Mouse (Mus musculus) stomach, embryonic 14.5 days (tissue): ENCODE measurements around the gene Edem2. TPM values are rescaled to one million over a fixed set of nuclear protein-coding genes. Genes with fewer than 3 reads are reported as not detected.

Experiments
- ATAC-seq: fragments of 200-750 bp; cut with Nextera tagmentation; 2 replicates; pipeline ENCODE4 v1.8.0; 2017; ENCODE audit warnings: low read depth, moderate TSS enrichment; ENCODE audit not compliant: insufficient number of reproducible peaks, insufficient read depth, low FRiP score
- H3K27ac ChIP-seq: fragments of 300-500 bp; sonication (generic); 2 replicates; pipeline ENCODE4 v1.5.1; 2014; ENCODE audit warnings: mild to moderate bottlenecking, low read length, moderate library complexity, mixed read lengths
- H3K27me3 ChIP-seq: fragments of 300-500 bp; sonication (generic); 2 replicates; pipeline ENCODE4 v1.6.1; 2014; ENCODE audit warnings: low read length, control low read depth, mixed read lengths; ENCODE audit not compliant: control insufficient read depth, insufficient read depth
- H3K36me3 ChIP-seq: fragments of 300-500 bp; sonication (generic); 2 replicates; pipeline ENCODE4 v1.6.1; 2014; ENCODE audit warnings: mild to moderate bottlenecking, control low read depth, low read length, moderate library complexity, mixed read lengths; ENCODE audit not compliant: control insufficient read depth, insufficient read depth
- H3K4me1 ChIP-seq: fragments of 300-500 bp; sonication (generic); 2 replicates; pipeline ENCODE4 v1.6.1; 2014; ENCODE audit warnings: low read length, control low read depth, mixed read lengths; ENCODE audit not compliant: control insufficient read depth, insufficient read depth
- H3K4me2 ChIP-seq: fragments of 300-500 bp; sonication (generic); replicated peaks from 2 replicates; pipeline ENCODE4 v1.6.1; 2014; ENCODE audit warnings: low read depth, low read length, control low read depth
- H3K4me3 ChIP-seq: fragments of 300-500 bp; sonication (generic); 2 replicates; pipeline ENCODE4 v1.5.1; 2014; ENCODE audit warnings: low read depth, low read length, control low read depth
- H3K9ac ChIP-seq: fragments of 300-500 bp; sonication (generic); replicated peaks from 2 replicates; pipeline ENCODE4 v1.6.1; 2014; ENCODE audit warnings: low read depth, mild to moderate bottlenecking, control low read depth, low read length, moderate library complexity, mixed read lengths
- H3K9me3 ChIP-seq: fragments of 300-500 bp; sonication (generic); 2 replicates; pipeline ENCODE4 v1.6.1; 2016; ENCODE audit warnings: low read depth, low read length, control low read depth; ENCODE audit not compliant: control insufficient read depth
- WGBS: fragments of 180-500 bp; shearing (Covaris S2); extraction: QIAGEN DNeasy Blood & Tissue Kit; methylation state at CpG from one replicate; pipeline ENCODE4 v1.1.7; 2014; 5-methylcytosine and 5-hydroxymethylcytosine counted together
- polyA plus RNA-seq: library from polyadenylated mRNA; unstranded; fragments of >200 nt; fragmentation: Nextera tagmentation; extraction: Ambion mirVana; gene quantifications from 2 replicates; pipeline ENCODE4 v1.2.1, GENCODE M21; 2014

Edem2 gene
- polyA plus RNA-seq, 1 experiment from 2014 or later, result 41.6 TPM

DNA sequence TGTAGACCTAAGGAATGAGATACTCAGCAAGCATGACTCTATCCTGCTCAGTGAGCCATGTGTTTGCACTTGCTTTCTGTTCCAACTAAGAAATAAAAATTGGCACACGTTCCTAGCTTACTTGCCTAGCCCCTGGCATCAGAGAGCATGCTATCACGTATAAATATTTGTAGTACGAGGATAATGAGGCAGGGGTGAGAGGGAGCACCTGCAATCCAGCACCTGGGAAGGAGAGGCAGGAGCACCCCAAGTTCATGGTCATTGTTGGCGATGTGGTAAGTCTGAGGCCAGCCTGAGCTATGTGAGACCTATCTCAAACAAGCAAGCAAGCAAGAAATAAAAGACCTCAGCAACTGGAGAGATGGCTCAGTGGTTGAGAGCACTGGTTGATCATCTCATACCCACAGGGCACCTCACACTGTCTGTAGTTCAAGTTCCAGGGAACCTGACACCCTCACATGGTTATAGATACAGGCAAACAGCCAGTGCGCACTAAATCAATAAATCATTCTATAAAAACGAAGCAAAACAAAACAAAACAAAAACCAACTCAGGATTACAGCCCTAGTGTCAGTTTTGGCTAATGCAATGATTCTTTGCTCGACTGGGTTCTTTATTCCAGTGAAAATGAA, 1.4 kb downstream of the Edem2 start:
- H3K27ac ChIP-seq, result no peak overlapping the region
- peaks cover 7% of the 10 kb centered on the region; the same call in 1 of the 2 replicates for H3K4me1 ChIP-seq
- no peaks in the 10 kb centered on the region for H3K36me3 ChIP-seq
- WGBS, result 59% methylated on average over 7 of the region's 7 CpGs
- H3K4me2 ChIP-seq, result no peak overlapping the region
- no peak overlapping the region for H3K9ac ChIP-seq
- peak overlapping the region; percentile 69; the same call in 1 of the 2 replicates for H3K4me3 ChIP-seq
- H3K27me3 ChIP-seq, result no peaks in the 10 kb centered on the region
- ATAC-seq, result 0 out of 2 replicates have a peak, but pooled peaks have one; percentile 44
- H3K9me3 ChIP-seq, result no peaks in the 10 kb centered on the region

DNA sequence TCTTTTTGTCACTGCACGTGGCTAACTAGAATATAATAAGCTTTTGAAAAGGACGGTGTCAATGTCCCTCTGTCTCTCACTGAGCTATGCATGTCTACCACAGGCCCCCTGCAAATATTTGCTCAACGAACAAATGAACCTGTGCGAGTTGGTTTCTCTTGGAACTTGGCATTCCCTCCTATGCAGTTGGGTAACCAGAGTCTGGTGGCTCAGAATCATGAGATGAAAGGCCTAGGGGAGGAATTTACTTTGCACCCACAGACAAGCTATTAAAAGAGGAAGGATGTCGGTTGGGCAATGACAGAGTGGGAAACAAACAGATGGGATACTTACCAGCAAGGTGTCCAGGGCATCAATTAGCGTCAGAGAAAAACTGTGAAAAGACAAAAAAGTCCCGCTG, 3.0 kb downstream of the Edem2 start:
- no peaks in the 10 kb centered on the region for H3K9me3 ChIP-seq
- no peaks in the 10 kb centered on the region for H3K27me3 ChIP-seq
- H3K4me2 ChIP-seq, result no peak overlapping the region
- ATAC-seq, result no peak
- H3K36me3 ChIP-seq, result no peaks in the 10 kb centered on the region
- 72% methylated on average over 7 of the region's 7 CpGs for WGBS
- no peak overlapping the region for H3K9ac ChIP-seq
- H3K4me1 ChIP-seq, result peaks cover 7% of the 10 kb centered on the region; the same call in 1 of the 2 replicates
- no peak overlapping the region for H3K27ac ChIP-seq
- no peak overlapping the region for H3K4me3 ChIP-seq

DNA sequence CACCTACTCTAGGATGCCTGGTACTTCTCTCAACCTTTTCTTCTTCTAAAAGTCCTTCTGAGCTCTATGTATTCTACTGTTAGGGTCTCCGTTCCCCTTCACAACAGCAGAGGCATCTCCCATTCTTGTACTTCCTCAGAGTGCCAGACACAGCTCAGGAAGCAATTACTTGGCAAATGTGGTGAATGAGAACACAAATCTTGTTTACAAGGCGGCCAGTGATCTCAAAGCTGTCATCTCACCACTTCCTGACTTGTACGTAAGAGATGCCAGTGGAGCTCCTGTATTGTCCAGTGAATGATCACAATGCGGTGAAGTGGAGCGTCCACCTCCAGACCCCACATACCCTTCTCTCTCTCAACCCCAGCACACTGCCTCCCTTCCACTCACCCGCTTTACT, 4.7 kb downstream of the Edem2 start:
- ATAC-seq, result no peak
- WGBS, result 78% methylated on average over 6 of the region's 6 CpGs
- no peak overlapping the region for H3K9ac ChIP-seq
- no peaks in the 10 kb centered on the region; the same call in 1 of the 2 replicates for H3K36me3 ChIP-seq
- H3K27ac ChIP-seq, result no peak overlapping the region
- H3K4me3 ChIP-seq, result no peak overlapping the region
- H3K27me3 ChIP-seq, result no peaks in the 10 kb centered on the region
- no peaks in the 10 kb centered on the region for H3K9me3 ChIP-seq
- peaks cover 7% of the 10 kb centered on the region; the same call in 1 of the 2 replicates for H3K4me1 ChIP-seq
- H3K4me2 ChIP-seq, result no peak overlapping the region

DNA sequence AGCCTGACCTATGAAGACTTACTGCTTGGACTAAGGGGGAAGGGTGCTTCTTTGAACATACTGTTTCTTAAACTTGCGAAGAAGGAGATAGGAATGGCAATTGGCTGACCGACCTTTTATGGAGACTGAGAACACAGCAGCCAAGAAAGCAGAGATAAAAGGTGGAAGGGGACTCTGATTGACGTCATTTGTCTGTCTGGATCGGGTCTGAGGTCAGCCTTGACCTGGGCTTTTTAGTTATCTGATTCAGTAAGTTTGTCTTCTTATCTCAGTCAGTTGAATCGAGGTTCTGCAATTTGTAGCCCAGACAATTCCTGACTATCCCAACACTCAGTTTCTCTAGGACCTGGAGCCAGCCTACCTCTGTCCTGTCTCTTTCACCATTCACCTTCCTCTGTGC, 5.2 kb downstream of the Edem2 start:
- peaks cover 7% of the 10 kb centered on the region; the same call in 1 of the 2 replicates for H3K4me1 ChIP-seq
- WGBS, result 65% methylated on average over 5 of the region's 5 CpGs
- H3K4me3 ChIP-seq, result no peak overlapping the region
- no peak for ATAC-seq
- no peaks in the 10 kb centered on the region; the same call in 1 of the 2 replicates for H3K36me3 ChIP-seq
- H3K9ac ChIP-seq, result no peak overlapping the region
- no peaks in the 10 kb centered on the region for H3K9me3 ChIP-seq
- no peaks in the 10 kb centered on the region for H3K27me3 ChIP-seq
- no peak overlapping the region for H3K4me2 ChIP-seq
- no peak overlapping the region for H3K27ac ChIP-seq

DNA sequence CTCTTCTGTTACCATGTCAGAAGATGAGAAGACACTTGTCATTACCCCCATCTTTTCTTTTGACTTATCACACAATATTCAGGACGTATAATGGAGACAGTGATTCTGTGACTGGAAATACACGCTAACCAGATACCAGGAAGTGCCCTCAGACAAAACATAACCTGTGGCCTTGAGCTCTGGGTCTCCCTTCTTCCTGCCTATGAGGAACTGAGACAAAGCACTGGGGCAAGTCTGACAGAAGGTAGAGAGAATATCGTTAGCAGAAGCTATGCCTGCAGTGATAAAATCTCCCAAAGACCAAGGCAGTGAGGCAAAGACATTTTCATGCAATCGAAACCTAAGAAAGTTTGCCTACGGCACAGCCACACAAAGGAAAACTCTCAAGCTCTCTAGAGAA, 8.7 kb downstream of the Edem2 start:
- Histone ChIP-seq H3K27me3 (no peaks in the 10 kb centered on the region), H3K4me1 (no peaks in the 10 kb centered on the region), H3K36me3 (peaks cover 3% of the 10 kb centered on the region; the same call in 1 of the 2 replicates), H3K9me3 (no peaks in the 10 kb centered on the region), H3K4me2 (no peak overlapping the region), H3K9ac (no peak overlapping the region), H3K27ac (peak overlapping the region; percentile 33; the same call in 1 of the 2 replicates), H3K4me3 (no peak overlapping the region)
- no peak for ATAC-seq
- WGBS, result 77% methylated on average over 5 of the region's 5 CpGs

DNA sequence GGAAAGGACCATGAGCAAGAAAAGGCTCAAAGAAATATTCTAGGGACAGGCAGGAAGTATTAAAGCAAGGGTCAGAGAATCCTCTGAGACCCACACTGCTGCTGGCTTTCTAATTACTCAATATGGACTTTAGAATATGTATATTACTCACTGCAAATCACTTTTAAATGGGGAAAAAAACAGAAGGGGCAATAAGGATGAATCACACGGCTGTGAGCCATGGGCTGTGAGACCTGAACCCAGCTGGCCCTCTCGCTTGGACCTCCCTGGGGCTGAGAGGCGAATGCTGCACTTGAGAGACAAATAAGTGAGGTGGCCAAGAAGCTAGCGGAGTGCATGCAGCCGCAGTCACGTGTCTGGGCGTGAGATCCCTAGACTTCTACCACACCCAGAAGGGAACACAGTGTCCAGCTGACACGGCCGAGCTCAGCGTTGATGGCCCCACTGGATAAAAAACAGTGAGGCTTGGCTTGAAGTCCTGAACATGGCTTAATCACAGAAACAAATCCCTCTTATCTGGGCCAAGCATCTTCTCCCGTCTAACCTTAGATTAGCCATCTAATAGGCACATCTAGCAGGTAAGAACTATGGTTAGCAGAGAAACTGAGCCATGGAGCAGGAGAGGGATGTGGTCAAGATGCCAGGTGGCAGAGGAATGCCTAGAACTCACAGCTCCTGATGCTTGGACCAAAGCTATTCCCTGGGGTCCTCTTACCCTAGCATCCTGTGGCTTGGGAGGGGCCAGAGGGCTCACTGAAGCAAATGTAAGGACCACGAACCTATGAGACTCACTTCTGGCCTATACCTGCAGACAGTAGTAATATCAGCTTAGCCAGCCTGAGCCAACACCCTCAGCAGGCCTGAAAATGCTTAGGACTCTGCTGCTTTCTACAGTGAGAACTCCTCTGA, 11.9 kb downstream of the Edem2 start:
- H3K36me3 ChIP-seq, result peaks cover 12% of the 10 kb centered on the region; the same call in 1 of the 2 replicates
- 86% methylated on average over 12 of the region's 12 CpGs for WGBS
- no peaks in the 10 kb centered on the region for H3K4me1 ChIP-seq
- H3K4me3 ChIP-seq, result no peak overlapping the region
- ATAC-seq, result no peak
- no peak overlapping the region for H3K27ac ChIP-seq
- no peaks in the 10 kb centered on the region for H3K9me3 ChIP-seq
- no peak overlapping the region for H3K9ac ChIP-seq
- no peaks in the 10 kb centered on the region for H3K27me3 ChIP-seq
- H3K4me2 ChIP-seq, result no peak overlapping the region

DNA sequence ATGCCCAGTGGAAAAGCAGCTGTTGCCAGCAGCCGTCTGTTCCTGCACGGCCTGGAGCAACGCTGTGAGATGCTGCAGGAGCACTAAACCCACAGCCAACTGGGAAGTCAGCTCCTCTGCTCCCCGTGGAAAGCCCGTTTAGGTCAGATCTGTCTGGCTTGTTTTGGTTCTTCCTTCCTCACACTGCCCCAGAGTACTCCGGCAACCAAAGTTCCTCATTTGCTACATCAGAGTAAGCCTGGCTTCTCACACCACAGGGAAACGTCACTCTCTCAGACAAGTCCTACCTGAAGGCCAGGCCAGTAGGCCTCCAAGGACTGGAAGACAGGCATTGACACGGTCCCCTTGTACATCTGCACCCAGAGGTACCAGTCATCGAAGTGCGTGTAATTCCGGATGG, 18.7 kb downstream of the Edem2 start:
- Histone ChIP-seq H3K4me1 (no peaks in the 10 kb centered on the region), H3K27ac (no peak overlapping the region), H3K9me3 (no peaks in the 10 kb centered on the region), H3K9ac (no peak overlapping the region), H3K36me3 (peaks cover 15% of the 10 kb centered on the region), H3K4me3 (no peak overlapping the region), H3K27me3 (no peaks in the 10 kb centered on the region), H3K4me2 (no peak overlapping the region)
- no peak for ATAC-seq
- 83% methylated on average over 11 of the region's 11 CpGs for WGBS

DNA sequence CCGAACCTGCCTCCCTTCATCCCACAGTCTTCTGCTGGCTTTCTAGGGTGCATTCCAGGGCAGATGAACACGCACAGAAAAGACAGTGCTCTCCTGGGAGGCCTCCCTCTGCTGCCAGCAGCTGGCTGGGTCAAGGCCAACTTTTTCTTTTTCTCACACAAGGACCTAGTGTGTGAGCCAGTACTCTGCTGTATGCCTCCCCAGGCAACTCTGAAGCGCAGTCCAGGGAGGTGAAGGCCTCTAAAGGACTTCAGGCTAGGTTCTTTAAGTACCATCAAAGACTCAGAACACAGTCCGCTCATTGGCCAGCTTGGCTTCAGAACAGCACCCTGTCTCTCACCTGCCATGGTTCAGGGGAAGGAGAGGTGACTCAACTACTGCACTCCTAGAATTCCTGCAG, 22.0 kb downstream of the Edem2 start:
- H3K4me3 ChIP-seq, result no peak overlapping the region
- H3K9me3 ChIP-seq, result no peaks in the 10 kb centered on the region
- no peaks in the 10 kb centered on the region for H3K27me3 ChIP-seq
- no peak overlapping the region for H3K4me2 ChIP-seq
- ATAC-seq, result no peak
- no peaks in the 10 kb centered on the region for H3K4me1 ChIP-seq
- H3K27ac ChIP-seq, result no peak overlapping the region
- no peak overlapping the region for H3K9ac ChIP-seq
- peaks cover 11% of the 10 kb centered on the region for H3K36me3 ChIP-seq
- WGBS, result 79% methylated on average over 4 of the region's 4 CpGs
